Mouse (Mus musculus): Measurements from ENCODE around the gene Cped1.

DNA sequence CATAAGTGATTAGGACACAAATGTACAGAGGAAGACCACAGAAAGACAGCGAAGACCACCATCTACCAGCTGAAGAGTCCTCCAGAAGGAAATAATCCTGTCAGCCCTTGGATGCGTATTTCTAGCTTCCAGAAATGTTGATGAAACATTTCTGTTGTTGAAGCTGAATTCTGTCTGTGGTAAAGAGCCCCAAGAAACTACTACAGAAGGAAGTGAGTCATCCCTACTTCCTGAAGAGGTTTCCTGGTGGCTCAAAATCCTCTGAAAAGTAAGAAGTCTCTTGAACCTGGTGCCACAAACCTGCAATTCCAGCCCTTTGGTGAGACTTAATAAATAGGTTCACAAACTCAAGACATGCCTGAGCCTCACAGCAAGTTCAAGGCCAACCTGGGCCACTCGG, 245.5 kb downstream of the Cped1 start:
- TF ChIP-seq CTCF (IDR thresholded peaks at IDR 0.05; ENCODE audit: low read depth) (no peak), EP300 (optimal IDR thresholded peaks at IDR 0.05) (no peak)
